In genomic region chr7:107742963-107743465, GRCm38 (mm10) we compare ENCODE assay signal across 29 mouse cellular contexts. TPM values are rescaled to one million over a fixed set of nuclear protein-coding genes. Genes with fewer than 3 reads are reported as not detected.
DNase-seq lines count a peak whose midpoint lies in the region; ATAC-seq and TF ChIP-seq lines count a peak whose summit lies in the region.
"Had no signal": no experiment of that assay in that cellular context is flagged by ENCODE, and none has a peak within 500 bp of the region (broad histone marks: within the 10 kb centered on the region; RNA-seq: fewer than 3 reads in every experiment).

No protein-coding gene starts in this region.

- no peaks in the 10 kb centered on the region for H3K4me1 ChIP-seq in cerebellum, adult 2 months (ENCODE audit: control insufficient read depth, insufficient read depth, low read length)
- no peaks in the 10 kb centered on the region for H3K4me1 ChIP-seq in limb, embryonic 14.5 days (ENCODE audit: control insufficient read depth, insufficient read depth, low read length)
- H3K4me1 ChIP-seq in hindbrain, embryonic 10.5 days (replicated peaks): no peaks in the 10 kb centered on the region
- H3K4me1 ChIP-seq: embryonic facial prominence, embryonic 12.5 days; forebrain, embryonic 12.5 days; forebrain, embryonic 15.5 days; heart, embryonic 10.5 days; heart, embryonic 13.5 days; hindbrain, embryonic 13.5 days had no signal

- no peak overlapping the region for H3K4me3 ChIP-seq in cerebellum, adult 2 months (replicated peaks; ENCODE audit: insufficient read depth, low read depth, low read length)
- no peak overlapping the region for H3K4me3 ChIP-seq in limb, embryonic 14.5 days (replicated peaks; ENCODE audit: low read length)
- no peak overlapping the region for H3K4me3 ChIP-seq in hindbrain, embryonic 10.5 days
- H3K4me3 ChIP-seq: embryonic facial prominence, embryonic 12.5 days; forebrain, embryonic 12.5 days; forebrain, embryonic 15.5 days; heart, adult 2 months; heart, embryonic 10.5 days; heart, embryonic 13.5 days; hindbrain, embryonic 13.5 days had no signal

- H3K4me2 ChIP-seq in limb, embryonic 14.5 days (replicated peaks; ENCODE audit: low read depth, low read length, severe bottlenecking): no peak overlapping the region
- H3K4me2 ChIP-seq: embryonic facial prominence, embryonic 12.5 days; forebrain, embryonic 12.5 days; forebrain, embryonic 15.5 days; heart, embryonic 13.5 days; hindbrain, embryonic 13.5 days had no signal

- H3K9me3 ChIP-seq in limb, embryonic 14.5 days (ENCODE audit: control insufficient read depth, low read length): no peaks in the 10 kb centered on the region
- no peaks in the 10 kb centered on the region for H3K9me3 ChIP-seq in hindbrain, embryonic 10.5 days
- H3K9me3 ChIP-seq: embryonic facial prominence, embryonic 12.5 days; forebrain, embryonic 12.5 days; forebrain, embryonic 15.5 days; heart, embryonic 10.5 days; heart, embryonic 13.5 days; hindbrain, embryonic 13.5 days had no signal

- peaks cover 31% of the 10 kb centered on the region for H3K36me3 ChIP-seq in limb, embryonic 14.5 days (ENCODE audit: control insufficient read depth, insufficient read depth, low read length)
- H3K36me3 ChIP-seq in hindbrain, embryonic 10.5 days: peaks cover 11% of the 10 kb centered on the region; the same call in 1 of the 2 replicates
- H3K36me3 ChIP-seq: forebrain, embryonic 12.5 days; forebrain, embryonic 15.5 days; hindbrain, embryonic 13.5 days had no signal

- ATAC-seq in limb, embryonic 14.5 days (ENCODE audit: low FRiP score, low read depth): peak; percentile 38; the same call in 1 of the 2 replicates
- ATAC-seq: forebrain, embryonic 15.5 days; hindbrain, embryonic 16.5 days; intestine, embryonic 16.5 days; Patski had no signal

- 66% methylated on average over 10 of the region's 10 CpGs for WGBS in cerebellum, adult 2 months
- 70% methylated on average over 10 of the region's 10 CpGs for WGBS in limb, embryonic 14.5 days
- WGBS in hindbrain, embryonic 10.5 days: 87% methylated on average over 10 of the region's 10 CpGs

- no peaks in the 10 kb centered on the region for H3K27me3 ChIP-seq in cerebellum, adult 2 months (ENCODE audit: control insufficient read depth, insufficient read depth, low read length)
- no peaks in the 10 kb centered on the region for H3K27me3 ChIP-seq in limb, embryonic 14.5 days (ENCODE audit: control insufficient read depth, insufficient read depth, low read length)
- H3K27me3 ChIP-seq in hindbrain, embryonic 10.5 days (ENCODE audit: insufficient read depth, poor library complexity, severe bottlenecking): no peaks in the 10 kb centered on the region
- H3K27me3 ChIP-seq: embryonic facial prominence, embryonic 12.5 days; forebrain, embryonic 12.5 days; forebrain, embryonic 15.5 days; heart, embryonic 13.5 days; hindbrain, embryonic 13.5 days; Patski had no signal

- H3K27ac ChIP-seq in cerebellum, adult 2 months (ENCODE audit: insufficient read depth, low read length): no peak overlapping the region
- H3K27ac ChIP-seq in limb, embryonic 14.5 days (replicated peaks; ENCODE audit: low read depth, low read length): no peak overlapping the region
- H3K27ac ChIP-seq in hindbrain, embryonic 10.5 days: no peak overlapping the region
- H3K27ac ChIP-seq: embryonic facial prominence, embryonic 12.5 days; forebrain, embryonic 12.5 days; forebrain, embryonic 15.5 days; heart, adult 2 months; heart, embryonic 10.5 days; heart, embryonic 13.5 days; hindbrain, embryonic 13.5 days had no signal

- TF ChIP-seq POLR2A in cerebellum, adult 2 months (IDR thresholded peaks at IDR 0.05; ENCODE audit: borderline replicate concordance, insufficient read depth, low read length): no peak
- no peak for TF ChIP-seq POLR2A in limb, embryonic 14.5 days (IDR thresholded peaks at IDR 0.05; ENCODE audit: borderline replicate concordance, extremely low read depth, insufficient read depth, insufficient read length)

- intact Hi-C loops in heart, postnatal 10 days (cut with DNase I): no loop called here

- peak; percentile 12 to 19 for DNase-seq in cerebellum, postnatal 10 days
- DNase-seq in cerebellum, adult 2 months: no peak
- DNase-seq in heart, adult 11 months: peak; percentile 82
- DNase-seq in heart, postnatal 10 days: no peak
- DNase-seq in MN1 (ENCODE audit: low spot score): peak; percentile 49
- peak; percentile 12 for DNase-seq in limb, embryonic 14.5 days (ENCODE audit: low spot score)
- DNase-seq in cerebellum, postnatal 36 days: no peak
- no peak for DNase-seq in hindbrain, embryonic 10.5 days (ENCODE audit: low spot score)
- DNase-seq: adrenal gland, postnatal 10 days; adrenal gland, postnatal 36 days; cerebellum, adult 18-20 months; cerebellum, adult 9-11 months; gastrocnemius, postnatal 25 days; heart, adult 2 months had no signal

- TF ChIP-seq CTCF in cerebellum, adult 2 months (IDR thresholded peaks at IDR 0.05; ENCODE audit: borderline replicate concordance, insufficient read depth, low read depth, low read length): no peak

- H3K9ac ChIP-seq in limb, embryonic 14.5 days (ENCODE audit: low read depth, low read length, severe bottlenecking): no peak overlapping the region
- H3K9ac ChIP-seq: embryonic facial prominence, embryonic 12.5 days; forebrain, embryonic 12.5 days; forebrain, embryonic 15.5 days; heart, embryonic 13.5 days; hindbrain, embryonic 13.5 days had no signal

RNA-seq across cellular contexts. Expression of gene Cyb5r2, which starts 14.8 kb away (rescaled TPM):
- polyA plus RNA-seq in cerebellum, adult 2 months (2012; rRNA removed): 0.47 and 0.51 TPM in 2 replicates
- total RNA-seq in heart, postnatal 10 days (2021): not detected
- 0.14 and 0.33 TPM in 2 replicates for polyA plus RNA-seq in limb, embryonic 14.5 days (2012; rRNA removed)
- polyA plus RNA-seq in limb, embryonic 14.5 days (2014; fragmentation: Nextera tagmentation; extraction: Ambion mirVana): 0.23 and 0.32 TPM in 2 replicates
- polyA plus RNA-seq in hindbrain, embryonic 10.5 days (2016; fragmentation: Nextera tagmentation; extraction: Ambion mirVana): 0.46 and 0.51 TPM in 2 replicates
- total RNA-seq: adrenal gland, adult 18-20 months; adrenal gland, postnatal 10 days; adrenal gland, postnatal 36 days; heart, adult 2 months; heart, postnatal 25 days; hematopoietic stem cell, adult 5-6 weeks had no signal
- polyA plus RNA-seq: forebrain, embryonic 12.5 days; forebrain, embryonic 15.5 days; hindbrain, embryonic 13.5 days; Patski had no signal

RNA-seq across cellular contexts. Expression of gene Ovch2, which starts 58.0 kb away (rescaled TPM):
- not detected in 2 replicates for polyA plus RNA-seq in cerebellum, adult 2 months (2012; rRNA removed)
- not detected for total RNA-seq in heart, postnatal 10 days (2021)
- not detected in 2 replicates for polyA plus RNA-seq in limb, embryonic 14.5 days (2012; rRNA removed)
- not detected in 2 replicates for polyA plus RNA-seq in limb, embryonic 14.5 days (2014; fragmentation: Nextera tagmentation; extraction: Ambion mirVana)
- not detected in 2 replicates for polyA plus RNA-seq in hindbrain, embryonic 10.5 days (2016; fragmentation: Nextera tagmentation; extraction: Ambion mirVana)
- total RNA-seq: adrenal gland, adult 18-20 months; adrenal gland, postnatal 10 days; adrenal gland, postnatal 36 days; ES-E14; gastrocnemius, adult 8-10 months; gastrocnemius, postnatal 25 days; heart, adult 2 months; heart, postnatal 25 days; hematopoietic stem cell, adult 5-6 weeks had no signal
- polyA plus RNA-seq: embryonic facial prominence, embryonic 12.5 days; forebrain, embryonic 12.5 days; forebrain, embryonic 15.5 days; heart, adult 2 months; heart, embryonic 10.5 days; heart, embryonic 13.5 days; heart, embryonic 16.5 days; hindbrain, embryonic 13.5 days; hindbrain, embryonic 16.5 days; intestine, embryonic 16.5 days; Patski had no signal

Comparison
In these comparisons a context has a peak if more than half of its experiments do, and no peak if none do; other contexts are left out.
1. DNase-seq: peak in cerebellum, postnatal 10 days (2 of 2), heart, adult 11 months (single experiment), MN1 (single experiment) and limb, embryonic 14.5 days (single experiment); none in cerebellum, adult 2 months (0 of 2), heart, postnatal 10 days (0 of 2), cerebellum, postnatal 36 days (0 of 2) and hindbrain, embryonic 10.5 days (single experiment).